ENCODE assay signal across 7 mouse cellular contexts in the genomic region with DNA sequence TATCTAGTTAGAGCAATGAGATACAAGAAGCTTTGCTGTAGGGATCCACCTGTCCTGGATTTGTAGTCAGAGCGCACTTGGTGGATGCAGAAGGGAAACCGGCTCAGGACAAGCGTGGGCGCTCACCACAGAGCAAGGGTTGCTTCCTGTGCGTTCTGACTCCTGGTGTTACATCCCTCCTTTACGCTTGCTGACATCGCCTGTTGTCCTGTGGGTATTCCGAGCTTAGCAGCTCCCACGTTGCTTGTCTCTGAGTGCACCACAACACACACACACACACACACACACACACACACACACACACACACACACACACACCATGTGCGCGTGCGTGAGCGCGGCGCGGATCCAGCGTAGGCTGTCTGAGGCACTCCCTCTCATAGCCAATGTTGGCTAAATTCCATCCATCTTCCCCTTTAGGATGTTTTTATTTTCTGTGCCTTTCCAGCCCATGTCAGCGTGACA.
DNase-seq lines count a peak whose midpoint lies in the region; ATAC-seq and TF ChIP-seq lines count a peak whose summit lies in the region.

No protein-coding gene starts in this region.

- peaks cover 38% of the 10 kb centered on the region for H3K4me1 ChIP-seq in E14TG2a.4 (replicated peaks; ENCODE audit: low read depth, low read length)
- H3K4me1 ChIP-seq in embryonic facial prominence, embryonic 11.5 days (ENCODE audit: control insufficient read depth, insufficient read depth, low read length), result no peaks in the 10 kb centered on the region
- peaks cover 5% of the 10 kb centered on the region for H3K4me1 ChIP-seq in hindbrain, embryonic 15.5 days (replicated peaks)
- H3K4me1 ChIP-seq in midbrain, embryonic 16.5 days (ENCODE audit: control insufficient read depth, insufficient read depth, low read length), result peaks cover 5% of the 10 kb centered on the region

- no peaks in the 10 kb centered on the region for H3K36me3 ChIP-seq in E14TG2a.4 (ENCODE audit: insufficient read depth, low read length)
- no peaks in the 10 kb centered on the region for H3K36me3 ChIP-seq in embryonic facial prominence, embryonic 11.5 days (replicated peaks; ENCODE audit: control insufficient read depth, insufficient read depth, low read depth, low read length)
- H3K36me3 ChIP-seq in hindbrain, embryonic 15.5 days, result no peaks in the 10 kb centered on the region
- H3K36me3 ChIP-seq in midbrain, embryonic 16.5 days (ENCODE audit: control insufficient read depth, insufficient read depth, low read length), result no peaks in the 10 kb centered on the region

- no peaks in the 10 kb centered on the region for H3K27me3 ChIP-seq in E14TG2a.4 (ENCODE audit: insufficient read depth, low read length)
- H3K27me3 ChIP-seq in embryonic facial prominence, embryonic 11.5 days (ENCODE audit: control insufficient read depth, insufficient read depth, low read length), result no peaks in the 10 kb centered on the region
- no peaks in the 10 kb centered on the region for H3K27me3 ChIP-seq in hindbrain, embryonic 15.5 days
- no peaks in the 10 kb centered on the region for H3K27me3 ChIP-seq in midbrain, embryonic 16.5 days (ENCODE audit: control insufficient read depth, insufficient read depth, low read depth, low read length)

- intact Hi-C loops in left cerebral cortex, postnatal 4 days (cut with DNase I), result no loop called here

- H3K4me2 ChIP-seq in embryonic facial prominence, embryonic 11.5 days (ENCODE audit: low read depth, low read length), result peak overlapping the region; percentile 41
- peak overlapping the region; percentile 84 for H3K4me2 ChIP-seq in hindbrain, embryonic 15.5 days
- H3K4me2 ChIP-seq in midbrain, embryonic 16.5 days (ENCODE audit: low read length), result peak overlapping the region; percentile 87

- H3K9ac ChIP-seq in embryonic facial prominence, embryonic 11.5 days (replicated peaks; ENCODE audit: low read length), result no peak overlapping the region
- peak overlapping the region; percentile 54 for H3K9ac ChIP-seq in hindbrain, embryonic 15.5 days
- H3K9ac ChIP-seq in midbrain, embryonic 16.5 days (ENCODE audit: low read depth, low read length), result peak overlapping the region; percentile 71

- peak; percentile 55 for DNase-seq in ZHBTc4 (ENCODE audit: low read depth, low spot score)
- DNase-seq in embryonic facial prominence, embryonic 11.5 days (ENCODE audit: low spot score), result peak; percentile 38
- peak; percentile 35 for DNase-seq in left cerebral cortex, postnatal 4 days
- peak; percentile 62 for DNase-seq in telencephalon, adult 2 months (ENCODE audit: low read depth, low spot score)

- peaks cover 5% of the 10 kb centered on the region; the same call in 1 of the 2 replicates for H3K9me3 ChIP-seq in E14TG2a.4 (ENCODE audit: low read length)
- no peaks in the 10 kb centered on the region for H3K9me3 ChIP-seq in embryonic facial prominence, embryonic 11.5 days (replicated peaks; ENCODE audit: control insufficient read depth, low read length)
- no peaks in the 10 kb centered on the region for H3K9me3 ChIP-seq in hindbrain, embryonic 15.5 days
- no peaks in the 10 kb centered on the region; the same call in 1 of the 2 replicates for H3K9me3 ChIP-seq in midbrain, embryonic 16.5 days (replicated peaks; ENCODE audit: control insufficient read depth, low read length, poor library complexity, severe bottlenecking)

- no peak for TF ChIP-seq CTCF in E14TG2a.4 (conservative IDR thresholded peaks at IDR 0.05; ENCODE audit: low read length)

- peak overlapping the region; percentile 85 for H3K4me3 ChIP-seq in E14TG2a.4 (replicated peaks; ENCODE audit: low read length)
- H3K4me3 ChIP-seq in embryonic facial prominence, embryonic 11.5 days (ENCODE audit: low read depth, low read length), result peak overlapping the region; percentile 46
- peak overlapping the region; percentile 55 for H3K4me3 ChIP-seq in hindbrain, embryonic 15.5 days
- H3K4me3 ChIP-seq in midbrain, embryonic 16.5 days (ENCODE audit: low read depth, low read length), result peak overlapping the region; percentile 53

- no peak for ATAC-seq in embryonic facial prominence, embryonic 11.5 days (replicated peaks; ENCODE audit: insufficient number of reproducible peaks, low FRiP score, low TSS enrichment, low read depth)
- ATAC-seq in hindbrain, embryonic 15.5 days (ENCODE audit: low FRiP score, low read depth), result peak; percentile 54
- peak; percentile 66 for ATAC-seq in midbrain, embryonic 16.5 days

- WGBS in embryonic facial prominence, embryonic 11.5 days, result 2% methylated on average over 18 of the region's 18 CpGs
- 2% methylated on average over 18 of the region's 18 CpGs for WGBS in hindbrain, embryonic 15.5 days
- WGBS in midbrain, embryonic 16.5 days, result under 1% methylated on average over 18 of the region's 18 CpGs

- no peak overlapping the region for H3K27ac ChIP-seq in embryonic facial prominence, embryonic 11.5 days (replicated peaks; ENCODE audit: low read depth, low read length)
- H3K27ac ChIP-seq in hindbrain, embryonic 15.5 days (replicated peaks), result peak overlapping the region; percentile 94
- peak overlapping the region; percentile 95 for H3K27ac ChIP-seq in midbrain, embryonic 16.5 days (ENCODE audit: low read length)
